ENCODE assay signal across 8 mouse cellular contexts in genomic region chr7:93006694-93007231, GRCm38 (mm10).
A peak's percentile ranks its signal among the peaks of the same experiment; 100 is the strongest.
DNase-seq lines count a peak whose midpoint lies in the region; ATAC-seq and TF ChIP-seq lines count a peak whose summit lies in the region.
"Not testable (repeated sequence)": the region's sequence is repeated elsewhere in the genome, so short reads cannot be mapped to it uniquely, and the experiment has no call there.

No protein-coding gene starts in this region.

- H3K4me3 ChIP-seq in gastrocnemius, adult 2 months: not testable (repeated sequence)

- intact Hi-C loops in gastrocnemius, adult 2 months (cut with DNase I); heart, postnatal 25 days (cut with DNase I); left cerebral cortex, postnatal 4 days (cut with DNase I): not testable (repeated sequence)

- peak; percentile 85 for DNase-seq in adrenal gland, postnatal 14 days
- peak; percentile 27 for DNase-seq in gastrocnemius, adult 2 months
- DNase-seq in heart, postnatal 25 days (ENCODE audit: low spot score): peak; percentile 33
- DNase-seq in kidney, postnatal 4 days: peak; percentile 11 to 30
- peak; percentile 66 for DNase-seq in left cerebral cortex, postnatal 4 days
- DNase-seq in right cerebral cortex, postnatal 36 days (ENCODE audit: low spot score in 2 of 2): peak; percentile 11 to 12

- H3K27ac ChIP-seq in gastrocnemius, adult 2 months: peak overlapping the region; percentile 24; the same call in 1 of the 2 replicates

- peak; percentile 84 for ATAC-seq in common myeloid progenitor, adult 5-6 weeks (replicated peaks; ENCODE audit: low read depth, poor library complexity, severe bottlenecking)
- 0 out of 2 replicates have a peak, but pooled peaks have one; percentile 30 for ATAC-seq in megakaryocyte-erythroid progenitor cell, adult 5-6 weeks (replicated peaks; ENCODE audit: low FRiP score, low TSS enrichment, poor library complexity, severe bottlenecking)

- not testable (repeated sequence) for TF ChIP-seq CTCF in gastrocnemius, adult 2 months (IDR thresholded peaks at IDR 0.05)

Comparison
In these comparisons a context has a peak if more than half of its experiments do, and no peak if none do; other contexts are left out.
1. DNase-seq: peak in every context shown above with its lines; median percentile 85 in adrenal gland, postnatal 14 days; 66 in left cerebral cortex, postnatal 4 days; 33 in heart, postnatal 25 days; 27 in gastrocnemius, adult 2 months; 20 in kidney, postnatal 4 days; 12 in right cerebral cortex, postnatal 36 days.